Mouse (Mus musculus): ENCODE measurements around the gene Mtg2. TPM values are rescaled to one million over a fixed set of nuclear protein-coding genes. Genes with fewer than 3 reads are reported as not detected.

Gene Mtg2
- total and polyA plus RNA-seq, 2 experiments from 2014 or later: 17.2 to 23.9 TPM

DNA sequence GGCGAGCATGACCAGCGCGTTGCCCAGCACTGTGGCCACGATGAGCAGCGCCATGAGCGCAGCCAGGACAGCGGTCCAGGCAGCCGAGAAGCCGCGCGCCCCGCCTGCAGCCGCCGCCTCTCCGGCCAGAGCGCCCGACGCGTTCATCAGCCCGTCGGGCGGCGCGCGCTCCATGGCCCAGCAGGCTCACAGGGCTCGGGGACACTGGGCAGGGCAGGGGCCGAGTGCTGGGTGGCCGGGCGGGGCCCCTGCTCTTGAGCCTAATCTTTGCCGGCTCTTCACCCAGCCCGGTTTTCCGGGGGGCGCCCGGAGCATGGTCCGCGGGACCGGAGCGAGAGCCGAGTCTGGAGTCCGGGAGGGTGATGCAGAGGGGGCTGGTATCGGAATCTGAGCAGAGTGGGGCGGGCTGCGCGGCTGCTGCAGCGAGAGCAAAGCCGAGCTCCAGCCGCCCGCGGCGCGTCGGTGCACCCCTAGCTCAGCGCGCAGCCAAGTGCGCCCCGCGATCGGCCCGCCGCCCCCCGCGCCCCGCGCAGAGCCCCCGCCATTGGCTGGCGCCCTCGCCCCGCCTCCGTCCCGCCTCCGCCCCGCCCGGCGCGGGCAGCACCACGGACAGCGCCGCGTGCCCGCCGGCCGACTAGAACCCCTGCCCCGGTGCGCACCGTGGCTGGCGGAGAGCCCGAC is 33.7 kb downstream of the Mtg2 start, which contains the start of gene Hrh3:
Gene Hrh3, minus strand, starts transcription at position 511 of the 681 bp plus-strand sequence.
- TF ChIP-seq CTCF (IDR thresholded peaks at IDR 0.05; ENCODE audit: low read depth): no peak
- H3K4me2 ChIP-seq (ENCODE audit: low read depth, low read length): peak within 1 kb of the TSS; percentile 94
- 1% methylated on average over 75 of the region's 87 CpGs for WGBS
- no peaks in the 10 kb centered on the region for H3K9me3 ChIP-seq (ENCODE audit: low read length)
- ATAC-seq (peak; percentile 66), DNase-seq (ENCODE audit: low spot score) (peak; percentile 70)
- no peak within 1 kb of the TSS for H3K27ac ChIP-seq
- H3K9ac ChIP-seq (replicated peaks; ENCODE audit: low read length): peak within 1 kb of the TSS; percentile 48
- H3K36me3 ChIP-seq (ENCODE audit: insufficient read depth, low read length): no peaks in the 10 kb centered on the region
- H3K4me1 ChIP-seq (ENCODE audit: insufficient read depth, low read length): peaks cover 7% of the 10 kb centered on the region; the same call in 1 of the 2 replicates
- peaks cover 6% of the 10 kb centered on the region; the same call in 1 of the 2 replicates for H3K27me3 ChIP-seq (ENCODE audit: insufficient read depth, low read length)
- H3K4me3 ChIP-seq (ENCODE audit: low read length): peak within 1 kb of the TSS; percentile 57

DNA sequence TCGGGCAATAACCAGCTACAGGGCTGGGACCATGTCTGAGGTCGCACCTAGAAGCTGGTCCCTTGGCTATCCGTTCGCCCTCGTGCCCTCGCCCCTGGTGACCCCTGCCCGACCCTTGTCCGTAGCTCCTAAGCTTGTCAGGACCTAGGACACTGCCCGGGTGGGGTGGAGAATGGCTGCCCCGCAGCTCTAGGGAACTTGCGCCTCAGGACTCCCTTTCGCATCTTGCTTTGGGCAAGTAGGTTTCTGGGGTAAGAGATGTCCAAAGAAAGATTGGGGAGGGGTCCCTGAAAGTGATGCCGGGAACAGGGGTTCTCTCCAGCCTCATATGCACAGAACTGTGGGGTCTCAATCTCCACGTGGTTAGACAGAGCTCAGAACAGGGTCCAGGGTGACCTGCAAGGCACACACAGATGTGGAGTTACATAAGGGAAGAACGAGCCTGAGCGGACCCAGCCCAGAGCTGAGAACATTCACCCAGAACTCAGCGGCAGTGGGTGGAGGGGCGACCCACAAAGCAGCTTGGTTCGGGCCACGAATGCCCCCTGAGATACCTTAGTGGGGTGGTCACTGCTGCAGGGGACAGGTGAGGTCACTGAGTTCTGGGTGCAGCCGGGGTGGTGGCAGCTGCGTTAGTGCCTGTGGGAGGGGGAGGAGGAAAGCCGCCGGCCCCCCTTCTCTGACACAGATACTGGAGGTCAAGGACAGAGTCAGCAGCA is 34.4 kb downstream of the Mtg2 start:
- H3K27me3 ChIP-seq (ENCODE audit: insufficient read depth, low read length): peaks cover 6% of the 10 kb centered on the region; the same call in 1 of the 2 replicates
- no peak overlapping the region for H3K27ac ChIP-seq
- no peaks in the 10 kb centered on the region for H3K9me3 ChIP-seq (ENCODE audit: low read length)
- H3K9ac ChIP-seq (replicated peaks; ENCODE audit: low read length): peak overlapping the region; percentile 48
- no peak for DNase-seq (ENCODE audit: low spot score)
- peak overlapping the region; percentile 57 for H3K4me3 ChIP-seq (ENCODE audit: low read length)
- TF ChIP-seq CTCF (IDR thresholded peaks at IDR 0.05; ENCODE audit: low read depth): no peak
- H3K36me3 ChIP-seq (ENCODE audit: insufficient read depth, low read length): no peaks in the 10 kb centered on the region
- peak overlapping the region; percentile 94 for H3K4me2 ChIP-seq (ENCODE audit: low read depth, low read length)
- H3K4me1 ChIP-seq (ENCODE audit: insufficient read depth, low read length): peaks cover 7% of the 10 kb centered on the region; the same call in 1 of the 2 replicates
- 10% methylated on average over 24 of the region's 24 CpGs for WGBS
- ATAC-seq: no peak

GRCm38 (mm10) chr2:180105441-180106190 is 35.2 kb downstream of the Mtg2 start:
- no peak for ATAC-seq
- H3K27me3 ChIP-seq (ENCODE audit: insufficient read depth, low read length): peaks cover 6% of the 10 kb centered on the region; the same call in 1 of the 2 replicates
- 26% methylated on average over 8 of the region's 8 CpGs for WGBS
- TF ChIP-seq CTCF (IDR thresholded peaks at IDR 0.05; ENCODE audit: low read depth): no peak
- no peak overlapping the region for H3K27ac ChIP-seq
- no peak for DNase-seq (ENCODE audit: low spot score)
- no peak overlapping the region for H3K4me2 ChIP-seq (ENCODE audit: low read depth, low read length)
- H3K9me3 ChIP-seq (ENCODE audit: low read length): no peaks in the 10 kb centered on the region
- no peak overlapping the region for H3K9ac ChIP-seq (replicated peaks; ENCODE audit: low read length)
- H3K4me3 ChIP-seq (ENCODE audit: low read length): no peak overlapping the region
- no peaks in the 10 kb centered on the region for H3K36me3 ChIP-seq (ENCODE audit: insufficient read depth, low read length)
- H3K4me1 ChIP-seq (ENCODE audit: insufficient read depth, low read length): peaks cover 7% of the 10 kb centered on the region; the same call in 1 of the 2 replicates

DNA sequence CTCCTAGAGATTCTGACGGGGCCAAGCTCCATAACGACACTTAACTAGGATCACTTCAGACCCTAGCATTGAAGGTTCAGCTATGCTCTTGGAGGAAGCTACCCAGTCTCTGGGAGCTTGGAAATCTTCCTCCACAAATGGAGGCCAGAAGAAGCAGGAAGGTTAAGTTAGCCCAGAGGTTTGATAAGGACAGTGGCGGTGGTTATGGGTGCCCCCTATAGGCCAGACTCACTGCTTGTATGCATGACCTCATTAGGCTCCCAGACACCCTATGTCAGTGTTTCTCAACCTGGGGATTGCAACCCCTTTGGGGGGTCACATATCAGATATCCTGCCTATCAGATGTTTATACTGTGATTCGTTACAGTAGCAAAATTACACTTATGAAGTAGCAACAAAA is 36.7 kb downstream of the Mtg2 start:
- peak; percentile 36 for TF ChIP-seq CTCF (IDR thresholded peaks at IDR 0.05; ENCODE audit: low read depth)
- DNase-seq (ENCODE audit: low spot score): no peak
- 69% methylated on average over 4 of the region's 4 CpGs for WGBS
- Histone ChIP-seq H3K4me2 (ENCODE audit: low read depth, low read length) (no peak overlapping the region), H3K9me3 (ENCODE audit: low read length) (no peaks in the 10 kb centered on the region), H3K36me3 (ENCODE audit: insufficient read depth, low read length) (no peaks in the 10 kb centered on the region), H3K9ac (replicated peaks; ENCODE audit: low read length) (no peak overlapping the region), H3K27me3 (ENCODE audit: insufficient read depth, low read length) (peaks cover 6% of the 10 kb centered on the region; the same call in 1 of the 2 replicates), H3K27ac (no peak overlapping the region), H3K4me3 (ENCODE audit: low read length) (no peak overlapping the region), H3K4me1 (ENCODE audit: insufficient read depth, low read length) (peaks cover 7% of the 10 kb centered on the region; the same call in 1 of the 2 replicates)
- no peak for ATAC-seq

DNA sequence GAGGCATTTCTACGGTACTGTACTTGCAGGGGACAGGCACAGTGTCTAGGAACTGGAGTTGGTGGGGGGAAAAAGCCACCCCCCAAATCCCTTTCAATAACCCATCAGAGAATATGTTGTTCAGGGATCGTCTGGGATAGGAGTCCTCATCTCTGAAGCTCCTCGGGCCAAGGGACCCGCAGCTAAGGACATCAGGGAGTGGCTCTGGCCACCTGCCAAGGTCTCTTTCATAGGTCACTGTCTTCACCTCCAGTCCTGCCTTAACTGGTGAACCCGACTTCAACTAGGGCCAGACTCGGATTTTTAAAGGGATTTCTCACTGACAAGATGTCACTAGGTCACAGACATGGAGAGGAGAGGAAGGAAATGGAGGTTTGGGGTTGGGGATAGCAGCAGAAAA is 37.9 kb downstream of the Mtg2 start:
- Histone ChIP-seq H3K36me3 (ENCODE audit: insufficient read depth, low read length) (no peaks in the 10 kb centered on the region), H3K9ac (replicated peaks; ENCODE audit: low read length) (no peak overlapping the region), H3K27me3 (ENCODE audit: insufficient read depth, low read length) (peaks cover 6% of the 10 kb centered on the region; the same call in 1 of the 2 replicates), H3K9me3 (ENCODE audit: low read length) (no peaks in the 10 kb centered on the region), H3K4me2 (ENCODE audit: low read depth, low read length) (no peak overlapping the region), H3K4me1 (ENCODE audit: insufficient read depth, low read length) (peaks cover 3% of the 10 kb centered on the region; the same call in 1 of the 2 replicates), H3K27ac (no peak overlapping the region), H3K4me3 (ENCODE audit: low read length) (no peak overlapping the region)
- WGBS: 60% methylated on average over 6 of the region's 6 CpGs
- TF ChIP-seq CTCF (IDR thresholded peaks at IDR 0.05; ENCODE audit: low read depth): no peak
- no peak for DNase-seq (ENCODE audit: low spot score)
- ATAC-seq: no peak

Data from hindbrain, postnatal 0 days (tissue).